Mouse (Mus musculus): ENCODE results near the gene Pld2.

DNA sequence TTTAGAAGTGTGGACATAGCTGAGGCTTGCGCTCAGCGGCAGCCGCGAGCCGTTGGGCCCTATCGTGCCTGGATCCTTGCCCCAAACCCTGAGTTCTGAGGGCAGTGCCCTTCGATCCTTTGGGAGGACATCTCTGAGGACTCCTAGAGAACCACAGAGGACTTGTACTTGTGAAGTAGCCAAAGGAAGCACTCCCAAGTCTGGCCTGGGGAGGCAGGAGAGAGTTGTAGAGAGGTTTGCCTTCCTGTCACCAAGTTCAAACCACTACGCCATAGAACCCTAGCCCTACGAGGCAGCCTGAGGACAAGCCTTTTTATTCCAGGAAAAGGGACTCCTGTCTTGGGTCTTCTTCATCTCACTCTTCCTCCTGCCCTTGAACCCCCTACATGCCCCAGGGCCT lies 17.7 kb downstream of the Pld2 start:
- TF ChIP-seq POLR2AphosphoS2 (IDR thresholded peaks at IDR 0.05; ENCODE audit: low read length), result no peak
- no peak for TF ChIP-seq CTCF (IDR thresholded peaks at IDR 0.05 in 2 of 3, conservative IDR thresholded peaks at IDR 0.05 in 1 of 3; ENCODE audit: control insufficient read depth in 1 of 3, insufficient read depth in 1 of 3, low read depth in 2 of 3, low read length in 3 of 3, poor library complexity in 1 of 3, severe bottlenecking in 1 of 3)
- TF ChIP-seq JUND (IDR thresholded peaks at IDR 0.05; ENCODE audit: low read depth, low read length), result no peak

Measured in MEL (cell line).